Mouse (Mus musculus): ENCODE data around the gene Dab2.

DNA sequence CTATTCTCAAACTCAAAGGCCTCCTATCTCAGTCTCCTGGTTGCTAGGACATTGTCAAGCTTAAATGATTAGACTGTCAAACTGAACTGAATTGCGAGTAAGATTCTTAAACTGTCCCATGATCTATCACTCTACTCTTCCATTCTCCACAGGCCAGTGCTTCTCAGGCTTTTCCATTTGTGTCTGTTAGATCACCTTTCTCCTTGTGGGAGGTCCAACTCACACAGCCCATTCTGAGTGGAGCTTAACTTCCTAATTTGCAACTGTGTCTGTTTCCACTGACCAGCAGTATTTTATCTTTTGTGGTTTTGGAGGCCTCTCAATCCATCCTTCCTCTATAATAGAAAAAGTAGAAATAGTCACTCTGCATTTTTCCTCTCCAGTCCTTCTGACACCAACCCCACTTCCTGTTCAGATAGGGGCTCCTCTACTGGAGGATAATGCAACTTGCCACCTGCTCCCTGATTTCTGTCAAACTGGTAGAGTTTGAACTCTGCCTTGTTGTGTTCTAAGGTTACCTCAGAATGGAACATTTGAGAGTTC lies 35.1 kb downstream of the Dab2 start:
- TF ChIP-seq CTCF (IDR thresholded peaks at IDR 0.05; ENCODE audit: low read depth, low read length) (no peak), POLR2A (IDR thresholded peaks at IDR 0.05; ENCODE audit: insufficient read depth, low read length) (no peak), EP300 (IDR thresholded peaks at IDR 0.05; ENCODE audit: insufficient read depth, low read depth, low read length) (no peak)

Measured in ES-Bruce4 (cell line).